In the genomic region with DNA sequence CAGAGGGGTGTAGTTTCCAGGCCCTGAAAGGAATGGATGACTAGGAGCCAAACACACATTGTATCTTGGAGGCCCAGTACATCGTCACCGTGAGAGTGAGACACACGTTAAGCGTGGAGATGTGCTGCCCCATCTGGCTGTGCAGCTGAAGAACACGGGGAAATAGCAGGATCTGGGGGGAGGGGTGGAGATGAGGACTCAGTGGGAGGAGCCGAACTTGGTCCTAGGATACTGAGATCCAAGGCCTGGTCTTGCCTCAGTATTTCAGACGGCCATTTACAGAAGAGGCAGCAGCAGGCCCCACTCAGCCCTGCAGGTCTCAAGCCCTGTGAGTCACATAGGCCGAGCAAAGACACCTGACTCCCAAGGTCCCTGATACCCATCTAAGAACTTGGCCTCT, we compare ENCODE assay signal across 9 mouse cellular contexts.
DNase-seq lines count a peak whose midpoint lies in the region; ATAC-seq lines count a peak whose summit lies in the region.
"Had no signal": no experiment of that assay in that cellular context is flagged by ENCODE, and none has a peak within 500 bp of the region (broad histone marks: within the 10 kb centered on the region; RNA-seq: fewer than 3 reads in every experiment).

No protein-coding gene starts in this region.

- no peak overlapping the region for H3K4me2 ChIP-seq in hindbrain, embryonic 11.5 days (replicated peaks; ENCODE audit: low read depth, low read length)
- H3K4me2 ChIP-seq in midbrain, embryonic 14.5 days (ENCODE audit: low read length), result no peak overlapping the region

- H3K4me1 ChIP-seq in hindbrain, embryonic 11.5 days (replicated peaks; ENCODE audit: control insufficient read depth, insufficient read depth, low read length), result 0 out of 2 replicates have a peak, but pooled peaks cover 2% of the 10 kb centered on the region
- H3K4me1 ChIP-seq in midbrain, embryonic 14.5 days (ENCODE audit: control insufficient read depth, insufficient read depth, low read length), result 0 out of 2 replicates have a peak, but pooled peaks cover 9% of the 10 kb centered on the region

- H3K9me3 ChIP-seq in hindbrain, embryonic 11.5 days (ENCODE audit: control insufficient read depth, low read length), result no peaks in the 10 kb centered on the region
- no peaks in the 10 kb centered on the region for H3K9me3 ChIP-seq in midbrain, embryonic 14.5 days (ENCODE audit: control insufficient read depth, low read length)

- H3K27me3 ChIP-seq in hindbrain, embryonic 11.5 days (ENCODE audit: control insufficient read depth, insufficient read depth, low read length), result no peaks in the 10 kb centered on the region
- H3K27me3 ChIP-seq in midbrain, embryonic 14.5 days (ENCODE audit: control insufficient read depth, insufficient read depth, low read length), result no peaks in the 10 kb centered on the region

- H3K4me3 ChIP-seq in hindbrain, embryonic 11.5 days (ENCODE audit: low read depth, low read length), result no peak overlapping the region
- no peak overlapping the region for H3K4me3 ChIP-seq in midbrain, embryonic 14.5 days (replicated peaks; ENCODE audit: low read depth, low read length)

- H3K36me3 ChIP-seq in hindbrain, embryonic 11.5 days (ENCODE audit: control insufficient read depth, insufficient read depth, low read length), result no peaks in the 10 kb centered on the region
- no peaks in the 10 kb centered on the region for H3K36me3 ChIP-seq in midbrain, embryonic 14.5 days (ENCODE audit: control insufficient read depth, insufficient read depth, low read length)

- no peak for ATAC-seq in hindbrain, embryonic 11.5 days (ENCODE audit: low FRiP score)
- no peak for ATAC-seq in midbrain, embryonic 14.5 days (ENCODE audit: low FRiP score, low TSS enrichment)
- ATAC-seq in inflammation-experienced regulatory T-cells, adult 6 months, result no peak

- DNase-seq in cerebellum, postnatal 10 days, result peak; percentile 62 to 67
- DNase-seq in cerebellum, adult 11 months, result no peak
- peak; percentile 33 for DNase-seq in ZHBTc4 (ENCODE audit: low read depth, low spot score)
- DNase-seq in hindbrain, embryonic 11.5 days (ENCODE audit: low spot score), result peak; percentile 50
- DNase-seq in midbrain, embryonic 14.5 days, result peak; percentile 74
- DNase-seq in spleen, adult 12 weeks (ENCODE audit: low spot score), result no peak
- DNase-seq in adrenal gland, adult 8-10 months, result no peak
- DNase-seq: spleen, adult 18-20 months had no signal

- 54% methylated on average over 8 of the region's 8 CpGs for WGBS in hindbrain, embryonic 11.5 days
- WGBS in midbrain, embryonic 14.5 days, result 39% methylated on average over 8 of the region's 8 CpGs

- no peak overlapping the region for H3K9ac ChIP-seq in hindbrain, embryonic 11.5 days (ENCODE audit: low read depth, low read length)
- H3K9ac ChIP-seq in midbrain, embryonic 14.5 days (replicated peaks; ENCODE audit: low read length), result no peak overlapping the region

- no peak overlapping the region for H3K27ac ChIP-seq in hindbrain, embryonic 11.5 days (ENCODE audit: low read depth, low read length)
- H3K27ac ChIP-seq in midbrain, embryonic 14.5 days (replicated peaks; ENCODE audit: low read depth, low read length), result no peak overlapping the region

Comparison
In these comparisons a context has a peak if more than half of its experiments do, and no peak if none do; other contexts are left out.
1. DNase-seq: peak in cerebellum, postnatal 10 days (2 of 2), ZHBTc4 (single experiment), hindbrain, embryonic 11.5 days (single experiment) and midbrain, embryonic 14.5 days (single experiment); none in cerebellum, adult 11 months (single experiment), spleen, adult 12 weeks (single experiment) and adrenal gland, adult 8-10 months (single experiment).